Mouse (Mus musculus) right cerebral cortex, postnatal 10 days (tissue): ENCODE results near the gene Jup.
"Not testable (repeated sequence)": the region's sequence is repeated elsewhere in the genome, so short reads cannot be mapped to it uniquely, and the experiment has no call there.

Experiments used
- DNase-seq, 2 experiments: peaks; one replicate each; pipeline ENCODE4 v3.0.0; 2021; ENCODE audit warnings: low spot score in 2 of 2

Gene Jup

DNA sequence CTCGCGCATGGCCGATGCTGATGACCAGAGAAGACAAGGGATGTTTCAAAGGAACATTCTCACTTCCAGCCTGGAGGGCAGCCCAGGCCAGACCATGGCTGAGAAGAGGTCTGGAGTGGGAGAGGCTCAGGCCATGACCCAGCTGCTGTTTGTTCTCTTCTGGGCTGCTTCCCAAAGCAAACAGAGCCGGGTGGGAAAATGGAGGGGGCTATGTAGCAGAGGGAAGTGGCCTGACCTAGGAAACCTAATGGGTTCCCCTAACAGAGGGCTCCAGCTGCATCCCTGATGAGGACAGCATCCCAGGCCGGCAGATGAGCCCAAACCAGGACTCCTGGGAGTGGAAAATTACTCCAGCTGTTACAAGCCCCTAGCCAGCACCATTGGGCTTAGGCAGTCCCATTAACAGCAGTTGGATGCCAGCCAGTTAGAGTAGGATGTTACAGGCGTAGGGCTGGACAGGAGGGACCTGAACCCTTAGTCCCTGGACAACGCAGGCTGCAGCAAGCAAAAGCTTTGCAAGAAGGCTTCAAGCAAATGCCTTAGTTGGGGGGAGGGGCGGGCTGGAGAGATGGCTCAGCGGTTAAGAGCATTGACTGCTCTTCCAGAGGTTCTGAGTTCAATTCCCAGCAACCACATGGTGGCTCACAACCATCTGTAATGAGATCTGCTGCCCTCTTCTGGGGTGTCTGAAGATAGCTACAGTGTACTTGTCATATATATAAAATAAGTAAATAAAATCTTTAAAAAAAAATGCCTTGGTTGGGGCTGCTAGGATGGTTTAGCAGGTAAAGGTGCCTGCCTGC, 6.3 kb downstream of the Jup start:
- DNase-seq, result no peak

DNA sequence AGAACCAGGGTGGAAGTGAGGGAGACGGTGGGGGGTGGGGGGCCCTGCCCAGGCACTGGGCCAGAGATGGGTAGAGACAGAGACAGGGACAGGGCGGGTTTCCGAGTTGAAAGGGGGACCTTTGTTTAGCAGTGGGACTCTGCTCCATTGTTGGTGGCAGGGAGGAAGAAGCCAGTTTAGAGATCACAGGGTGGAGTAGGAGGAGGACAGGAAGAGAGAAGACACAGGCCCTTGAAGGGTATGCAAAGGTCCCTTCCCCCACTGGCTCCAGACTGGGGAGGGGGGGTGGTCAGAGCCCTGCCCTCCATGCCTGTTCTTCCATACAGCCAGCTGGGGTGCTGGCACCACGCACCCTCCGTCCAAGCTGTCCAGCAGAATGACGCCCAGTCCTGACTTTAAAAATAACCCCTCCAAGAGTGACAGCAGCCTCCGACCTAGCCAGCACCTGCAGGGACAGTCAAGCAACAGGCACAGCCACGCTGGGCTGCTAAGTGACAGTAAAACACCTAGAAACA, 7.6 kb downstream of the Jup start:
- no peak for DNase-seq

DNA sequence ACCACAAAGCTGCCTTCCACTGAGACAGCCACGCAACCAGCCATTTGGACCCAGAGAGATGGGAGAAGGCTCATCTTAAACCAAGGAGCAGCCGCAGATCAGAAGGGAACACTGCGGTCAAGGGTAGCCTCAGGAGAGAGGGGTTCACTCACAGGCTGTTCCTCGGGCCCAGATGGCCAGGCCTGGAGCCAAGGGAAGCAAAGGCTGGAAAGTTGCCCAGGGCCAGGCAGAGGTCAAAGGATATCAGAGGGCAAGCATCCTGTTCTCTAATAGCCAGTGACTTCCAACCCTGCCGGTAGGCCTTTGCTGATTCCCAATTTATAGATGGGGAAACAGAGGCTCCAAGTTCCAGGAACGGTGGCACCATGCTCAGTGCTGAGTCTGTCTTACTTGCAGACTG, 9.0 kb downstream of the Jup start:
- no peak for DNase-seq

DNA sequence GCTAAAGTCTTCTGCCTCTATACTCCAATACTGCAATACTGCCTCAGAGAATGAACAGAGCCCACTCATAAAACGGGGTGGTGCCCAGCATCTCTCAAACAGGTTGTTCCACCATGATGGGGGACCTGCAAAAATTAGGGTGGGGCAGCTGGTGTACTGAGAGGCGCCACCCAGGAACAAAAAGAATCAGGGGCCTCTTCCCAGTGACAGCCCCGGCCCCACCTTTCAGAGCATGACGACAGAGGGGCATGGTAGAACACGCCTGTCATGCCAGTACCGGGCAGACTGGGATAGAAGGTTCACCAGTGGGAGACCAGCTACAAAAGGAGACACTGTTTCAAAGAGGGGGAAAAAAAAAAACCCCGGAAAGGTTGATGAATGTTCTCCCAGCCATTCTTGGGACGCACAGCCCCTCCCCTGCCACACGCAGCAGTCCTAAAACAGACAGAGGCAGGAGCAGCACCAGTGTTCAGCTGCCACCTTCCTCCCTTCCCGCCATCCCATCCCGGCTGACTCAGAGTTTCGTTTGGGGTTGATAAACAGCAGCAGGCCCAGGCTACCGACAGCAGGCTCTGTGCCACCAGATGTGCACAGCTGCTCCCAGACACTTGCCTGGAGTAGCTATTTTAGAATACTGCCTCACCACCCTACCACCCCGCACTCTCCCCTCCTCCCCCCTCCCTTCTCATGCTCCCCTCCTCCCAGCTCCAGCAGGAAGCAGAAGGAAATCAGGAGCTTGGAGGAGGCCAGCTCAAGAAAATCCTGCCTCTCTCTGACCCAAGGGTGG, 9.8 kb downstream of the Jup start:
- peak; percentile 53 to 64 for DNase-seq

DNA sequence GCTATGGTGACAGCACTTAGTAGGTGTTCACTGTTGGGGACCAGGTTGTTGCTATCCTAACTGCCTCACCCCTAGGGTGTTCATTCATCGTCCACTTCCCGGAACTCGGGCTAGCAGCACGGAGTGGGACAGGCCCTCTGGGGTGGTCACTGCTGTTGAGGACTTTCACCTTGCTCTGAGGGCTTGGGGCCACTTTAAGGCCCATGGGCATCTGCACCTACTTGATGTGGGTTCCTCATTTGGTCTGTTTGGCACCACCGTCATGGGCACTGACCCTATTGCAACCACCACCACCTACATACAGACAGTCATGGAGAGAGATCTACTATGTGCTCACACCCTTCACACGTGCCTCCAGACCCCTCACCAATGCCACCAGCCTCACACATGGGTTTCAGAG, 10.5 kb downstream of the Jup start:
- no peak for DNase-seq

DNA sequence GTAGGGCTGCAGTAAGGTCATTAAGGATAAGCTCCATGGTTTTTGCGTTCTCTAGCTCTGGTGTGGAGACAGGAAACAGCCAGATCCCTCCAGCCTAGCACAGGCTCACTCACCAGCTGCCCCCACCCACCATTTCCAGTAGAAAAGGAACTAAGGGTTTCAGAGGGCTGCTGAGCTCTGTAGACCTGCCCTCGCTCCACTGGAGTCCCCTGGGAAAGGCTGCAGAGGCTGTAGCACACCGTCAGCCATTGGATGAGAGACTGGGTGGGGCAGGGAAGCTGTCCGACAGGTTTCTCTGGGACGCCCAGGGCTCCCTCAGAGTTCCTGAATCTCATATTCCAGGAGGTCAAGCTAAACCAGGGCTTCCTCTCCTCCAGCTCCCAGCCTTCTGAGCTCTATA, 11.0 kb downstream of the Jup start:
- no peak for DNase-seq

DNA sequence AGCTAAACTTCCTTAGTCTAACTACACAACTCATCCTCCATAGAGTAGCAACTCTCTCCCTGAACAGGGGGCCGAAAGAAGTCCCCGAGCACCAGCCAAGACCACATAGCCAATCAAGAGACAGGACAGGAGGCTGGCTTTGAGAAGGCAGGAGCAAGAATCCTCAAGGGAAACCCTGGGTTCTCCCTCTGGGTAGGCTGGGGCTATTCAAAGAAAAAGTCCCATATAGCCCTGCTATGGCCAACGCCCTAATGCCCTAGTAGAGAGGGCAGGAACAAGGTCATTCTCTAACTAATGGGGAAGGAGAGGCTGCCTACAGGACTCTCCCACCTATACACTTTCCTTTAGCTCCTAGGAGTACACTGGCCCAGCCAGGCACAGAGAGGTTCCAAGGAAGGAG, 12.5 kb downstream of the Jup start:
- DNase-seq, result no peak

DNA sequence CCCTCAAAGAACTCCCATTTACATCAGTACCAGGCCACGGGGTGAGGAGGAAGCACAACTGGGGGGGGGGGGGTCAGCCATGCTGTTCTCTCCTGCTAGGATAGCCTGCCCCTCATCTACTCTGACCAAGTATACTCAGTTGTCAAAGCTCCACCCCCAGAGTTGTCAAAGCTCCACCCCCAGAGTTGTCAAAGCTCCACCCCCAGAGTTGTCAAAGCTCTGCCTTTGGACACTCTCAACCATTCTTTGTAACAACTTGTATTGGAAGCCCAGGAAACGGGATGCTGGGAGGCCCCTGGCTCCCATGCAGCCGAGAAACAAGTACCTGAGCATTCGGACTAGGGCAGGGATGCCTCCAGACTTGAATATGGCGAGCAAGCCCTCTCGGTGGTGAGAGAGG, 14.9 kb downstream of the Jup start:
- no peak for DNase-seq

DNA sequence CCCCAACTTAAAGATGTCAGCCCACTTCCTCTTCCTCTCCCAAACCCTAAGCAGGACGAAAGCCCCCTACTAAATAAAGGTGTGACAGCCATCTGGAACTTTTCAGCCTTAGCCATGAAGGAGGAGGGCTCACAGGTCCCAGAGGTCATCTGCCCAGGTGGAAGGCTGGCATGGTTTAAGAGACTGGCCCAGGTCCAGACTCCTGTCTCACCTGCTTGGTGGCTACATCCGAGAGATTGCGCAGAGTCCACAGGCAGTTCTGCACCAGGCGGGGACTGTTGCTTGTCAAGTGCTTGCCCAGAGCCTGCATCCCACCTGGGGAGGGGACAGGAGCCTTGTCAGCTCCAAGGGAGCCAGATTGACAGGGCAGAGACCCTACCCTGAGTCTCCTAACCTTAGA, 18.3 kb downstream of the Jup start:
- no peak for DNase-seq

DNA sequence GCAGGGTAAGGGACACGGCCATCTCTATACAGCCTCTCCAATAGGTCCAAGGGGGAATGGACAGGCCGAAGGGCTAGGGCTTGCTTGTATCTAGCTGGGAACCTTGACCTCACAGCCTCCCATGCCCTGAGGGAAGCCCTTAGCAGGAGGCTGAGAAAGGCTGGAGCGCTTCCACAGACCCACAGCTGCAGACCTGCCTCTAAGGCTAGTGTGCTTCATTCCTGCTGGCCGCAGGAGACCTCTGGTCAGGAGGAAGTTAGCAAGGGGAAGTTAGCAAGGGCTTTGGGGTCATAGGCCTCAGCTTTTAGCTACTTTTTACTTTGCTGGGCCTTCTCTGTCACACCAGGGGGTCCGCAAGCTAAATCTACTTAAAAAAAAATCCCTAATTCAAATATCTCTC, 19.1 kb downstream of the Jup start:
- no peak for DNase-seq

DNA sequence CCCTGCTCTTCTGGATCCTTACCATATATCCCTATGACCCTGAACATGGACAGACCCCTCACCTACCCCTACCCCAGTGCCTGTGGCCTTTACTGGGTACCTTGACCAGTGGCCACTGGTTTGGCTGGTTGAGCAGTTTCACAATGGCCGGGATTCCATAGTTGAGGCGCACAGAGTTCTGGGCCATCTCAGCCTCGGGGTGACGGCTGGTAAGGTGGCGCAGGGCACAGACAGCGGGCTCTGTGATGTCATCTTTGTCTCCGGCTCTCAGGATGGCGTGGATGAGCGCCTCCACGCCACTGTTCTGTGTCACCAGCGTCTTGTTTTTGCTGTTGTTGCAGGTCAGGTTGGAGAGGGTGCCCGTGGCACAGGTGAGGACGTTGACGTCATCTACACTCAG, 19.6 kb downstream of the Jup start:
- DNase-seq, result no peak

DNA sequence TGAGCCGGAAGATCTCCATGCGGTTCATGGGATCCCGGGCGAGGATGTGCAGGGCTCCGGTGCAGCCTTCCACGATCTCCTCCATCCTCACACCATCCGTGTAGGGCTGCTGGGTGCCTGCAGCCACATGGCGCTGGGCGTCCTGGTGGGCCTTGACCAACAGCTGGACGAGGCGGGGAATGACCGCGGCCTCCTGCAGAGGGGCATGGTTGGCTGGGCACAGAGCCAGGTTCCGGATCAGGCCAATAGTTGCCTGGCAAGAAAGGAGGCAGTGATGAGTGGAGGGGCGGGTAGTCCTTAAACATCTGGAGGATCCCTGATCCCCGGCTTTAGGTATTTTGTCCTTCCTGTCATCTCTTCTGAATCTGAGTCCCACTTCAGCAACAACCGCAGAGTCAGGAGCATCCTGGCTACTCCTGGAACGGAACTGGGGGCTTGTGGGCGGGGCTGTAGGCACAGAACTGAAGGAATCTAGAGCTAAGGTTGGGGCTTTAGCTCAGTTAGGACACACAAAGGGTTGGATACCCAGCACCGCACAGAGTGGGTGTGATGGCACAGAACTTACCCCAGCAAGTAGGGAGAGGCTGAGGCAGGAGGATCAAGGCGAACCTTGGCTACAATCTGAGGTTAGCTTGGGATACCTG, 20.7 kb downstream of the Jup start:
- DNase-seq, result no peak

DNA sequence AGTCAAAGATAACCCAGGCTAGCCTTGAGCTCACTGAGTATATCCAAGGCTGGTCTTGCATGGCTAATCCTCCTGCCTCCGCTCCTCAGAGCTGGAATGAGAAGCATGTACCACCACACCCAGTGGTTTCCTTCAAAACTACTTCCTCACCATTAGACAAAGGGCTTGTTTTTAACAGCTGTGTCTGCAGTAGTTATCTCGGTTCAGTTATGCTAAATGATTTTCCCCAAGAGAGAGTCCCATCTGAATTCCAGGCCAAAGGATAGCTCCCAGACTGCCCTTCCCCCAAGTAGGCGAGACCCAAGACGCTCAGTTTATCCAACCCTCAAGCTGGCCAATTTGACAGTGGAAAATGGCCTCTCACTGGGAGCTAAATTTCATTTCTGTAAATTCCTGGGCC, 21.6 kb downstream of the Jup start:
- no peak for DNase-seq

DNA sequence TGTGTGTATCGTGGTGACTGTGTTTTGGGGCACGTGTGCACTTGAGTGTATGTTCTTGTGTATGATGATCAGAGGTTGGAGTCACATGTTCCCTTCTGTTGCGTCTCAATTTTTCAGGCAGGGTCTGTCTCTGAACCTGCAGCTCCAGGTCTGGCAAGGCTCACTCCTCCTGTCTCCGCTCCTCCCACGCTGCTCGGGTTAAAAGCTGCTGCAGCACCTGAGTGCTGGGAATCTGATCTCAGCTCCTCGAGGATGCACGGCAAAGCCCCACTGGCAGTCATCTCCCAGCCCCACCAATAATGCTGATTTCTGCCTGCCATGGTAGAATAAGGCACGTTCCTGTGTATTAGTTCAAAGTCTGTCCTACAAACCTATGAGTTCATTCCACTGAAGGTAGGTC, 22.4 kb downstream of the Jup start:
- DNase-seq, result no peak

DNA sequence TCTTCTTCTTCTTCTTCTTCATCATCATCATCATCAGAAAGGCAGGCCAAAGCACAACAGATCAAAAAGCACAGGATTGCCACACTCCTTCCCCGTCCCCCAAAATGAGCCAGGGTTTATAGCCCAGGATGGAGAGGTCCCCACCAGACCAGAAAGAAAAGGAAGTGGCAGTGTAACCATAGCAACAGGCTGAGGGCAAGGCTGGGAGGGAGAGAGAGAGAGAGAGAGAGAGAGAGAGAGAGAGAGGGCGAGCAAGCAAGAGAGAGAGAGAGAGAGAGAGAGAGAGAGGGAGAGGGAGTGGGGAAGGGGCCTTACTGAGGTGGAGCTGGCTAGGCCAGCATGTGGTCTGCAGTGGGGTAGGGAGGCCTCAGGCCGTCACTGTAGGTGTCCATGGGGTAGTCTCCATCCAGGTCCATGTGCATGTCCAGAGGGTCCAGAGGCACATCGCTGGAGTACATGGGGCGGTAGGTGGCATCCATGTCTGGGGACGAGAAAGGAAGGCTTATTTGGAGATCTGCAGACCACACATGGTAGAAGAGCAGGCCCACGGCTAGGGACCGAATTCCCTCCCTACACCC, 25.5 kb downstream of the Jup start:
- no peak for DNase-seq

DNA sequence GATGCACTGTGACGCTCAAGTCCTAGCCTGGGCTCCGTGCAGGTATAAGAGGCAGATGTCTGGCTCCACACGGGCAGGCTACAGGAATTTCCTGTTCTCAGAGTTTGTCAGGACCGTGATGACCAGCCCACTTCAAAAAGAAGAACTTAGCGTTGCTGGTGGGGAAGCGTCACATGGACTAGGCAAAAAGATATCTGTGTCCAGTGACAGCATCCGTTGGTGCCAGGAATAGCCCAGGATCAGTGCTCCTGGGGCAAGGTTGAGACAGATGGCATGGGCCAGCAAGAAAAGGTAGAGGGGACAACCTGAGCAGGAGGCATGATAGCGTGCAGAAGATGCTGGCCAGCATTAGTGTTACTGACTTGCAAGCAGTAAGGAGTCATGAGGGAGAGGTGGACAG, 27.7 kb downstream of the Jup start:
- DNase-seq, result no peak

DNA sequence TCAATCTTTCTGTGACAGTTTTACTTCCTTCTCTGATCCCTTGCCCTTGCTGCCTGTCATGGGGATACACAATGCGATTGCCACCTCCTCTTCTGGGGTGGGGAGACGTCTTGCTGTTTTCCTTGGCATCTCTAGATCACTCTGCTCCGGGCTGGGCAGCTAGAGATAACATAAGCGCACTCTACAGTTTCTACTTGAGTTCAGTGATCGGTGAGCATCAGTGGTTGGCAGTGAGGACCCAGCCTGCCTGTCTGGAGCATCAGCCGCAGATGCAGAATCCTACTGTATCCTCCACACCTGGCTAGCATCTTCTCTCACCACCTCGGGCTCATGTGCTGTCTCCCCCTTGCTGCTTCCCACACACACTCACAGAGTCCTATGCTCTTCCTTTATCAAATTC, 28.4 kb downstream of the Jup start:
- DNase-seq, result no peak

DNA sequence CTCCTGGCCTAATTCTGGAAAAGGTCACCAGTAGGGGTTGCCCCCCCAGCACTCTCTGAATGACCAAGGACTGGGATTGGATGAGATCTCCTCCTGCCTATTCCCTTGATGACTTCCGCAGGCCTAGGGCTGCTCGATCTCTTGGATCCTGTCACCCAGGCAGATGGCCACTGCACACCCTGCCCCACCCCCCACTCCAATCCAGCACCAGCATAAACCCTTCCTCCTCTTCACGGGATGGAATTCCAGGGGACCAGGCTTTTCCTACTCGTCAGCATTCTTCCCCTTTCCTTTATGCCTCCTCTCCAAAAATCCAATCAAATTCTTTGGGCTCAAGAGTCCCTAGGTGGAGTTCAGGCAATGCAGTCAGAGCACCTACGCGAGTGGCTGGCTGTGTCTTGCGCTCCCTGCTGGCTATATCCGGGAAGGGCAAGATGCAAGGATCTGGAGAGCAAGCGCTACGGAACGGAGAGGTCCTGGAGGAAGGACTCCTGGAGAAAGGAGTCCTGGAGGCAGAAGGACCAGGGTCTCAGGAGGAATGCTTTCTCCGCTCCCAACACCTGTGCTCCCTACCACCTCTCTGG, 34.5 kb downstream of the Jup start:
- DNase-seq, result peak in 1 of 2 experiments; percentile 70

DNA sequence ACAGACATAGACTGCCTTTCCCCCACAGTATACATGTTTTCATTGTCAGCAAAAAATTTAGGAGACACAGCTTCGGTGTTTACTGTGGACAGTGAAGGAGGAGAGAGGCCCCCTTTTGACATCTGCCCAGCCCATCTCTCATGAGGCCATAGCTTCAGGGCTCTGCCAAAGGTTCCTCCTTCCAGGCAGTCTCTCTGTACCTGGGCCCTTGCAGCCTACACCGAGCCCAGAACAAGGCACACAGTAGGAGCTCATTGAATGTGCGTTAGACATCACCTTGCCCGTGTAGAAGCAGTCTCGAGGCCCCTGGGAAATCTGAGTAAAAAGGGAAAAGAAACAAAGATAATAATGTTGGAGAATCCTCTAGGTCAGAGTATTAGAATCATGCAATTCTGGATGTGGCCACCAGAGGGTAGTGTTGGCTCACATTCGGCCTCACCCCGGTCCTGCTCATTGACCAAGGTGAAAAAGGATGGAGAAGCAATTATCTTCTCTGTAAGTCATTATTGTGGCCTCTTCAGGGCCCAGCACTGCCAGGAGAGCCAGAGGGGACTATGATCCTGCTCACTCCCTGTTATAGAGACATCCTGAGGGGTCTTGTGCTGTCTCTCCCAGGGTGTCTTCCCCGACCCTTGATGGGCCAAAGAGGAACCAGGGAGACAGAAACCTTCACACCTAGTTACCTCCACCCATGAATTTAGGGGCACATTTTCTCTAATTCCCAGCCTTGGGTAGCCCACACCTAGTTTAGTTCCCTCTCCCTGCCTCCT, 35.2 kb downstream of the Jup start:
- peak; percentile 71 to 83 for DNase-seq

DNA sequence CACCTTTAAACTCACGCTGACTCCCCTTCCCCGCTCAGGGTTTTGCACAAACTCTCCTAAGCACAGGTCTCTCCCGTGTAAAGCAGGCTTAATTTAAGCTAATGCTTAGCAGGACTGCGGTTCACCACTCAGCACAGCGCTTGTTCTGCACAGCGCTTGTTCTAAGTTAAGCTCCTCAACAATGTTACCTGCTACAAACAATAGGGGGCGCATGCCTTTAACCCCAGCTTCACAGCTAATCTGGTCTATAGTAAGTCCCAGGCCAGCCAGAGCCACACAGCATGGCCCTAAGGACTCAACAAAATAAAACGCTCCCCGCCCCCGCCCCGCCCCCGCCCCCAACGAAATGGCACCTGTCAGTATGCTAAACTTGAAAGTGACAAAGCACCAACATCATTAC, 36.5 kb downstream of the Jup start:
- not testable (repeated sequence) for DNase-seq

DNA sequence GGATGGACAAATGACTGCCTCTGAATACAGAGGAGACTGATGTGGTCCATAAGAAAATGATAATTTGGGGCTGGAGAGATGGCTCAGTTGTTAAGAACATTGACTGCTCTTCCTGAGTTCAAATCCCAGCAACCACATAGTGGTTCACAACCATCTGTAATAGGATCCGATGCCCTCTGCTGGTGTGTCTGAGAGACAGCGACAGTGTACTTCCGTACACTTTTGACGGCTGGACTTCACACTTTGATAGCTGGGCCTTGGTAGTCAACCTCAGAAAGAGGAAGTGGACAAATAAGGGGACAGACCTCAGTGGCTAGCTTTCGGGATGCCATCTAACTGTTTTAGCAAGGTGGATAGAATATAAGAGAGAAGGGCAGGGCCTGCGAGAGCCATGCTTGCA, 37.4 kb downstream of the Jup start:
- no peak for DNase-seq
